Comparison of ENCODE assay signal across 8 mouse cellular contexts in genomic region chr5:88519232-88519631, GRCm38 (mm10). TPM values are rescaled to one million over a fixed set of nuclear protein-coding genes. Genes with fewer than 3 reads are reported as not detected.
DNase-seq lines count a peak whose midpoint lies in the region; ATAC-seq and TF ChIP-seq lines count a peak whose summit lies in the region.

No protein-coding gene starts in this region.

- H3K4me2 ChIP-seq in neural tube, embryonic 11.5 days (ENCODE audit: low read depth): no peak overlapping the region
- no peak overlapping the region for H3K4me2 ChIP-seq in forebrain, postnatal 0 days (ENCODE audit: low read depth)

- H3K27ac ChIP-seq in heart, embryonic 10.5 days: no peak overlapping the region
- H3K27ac ChIP-seq in neural tube, embryonic 11.5 days (ENCODE audit: low read depth, low read length): no peak overlapping the region
- no peak overlapping the region for H3K27ac ChIP-seq in forebrain, postnatal 0 days (ENCODE audit: low read depth, low read length)

- H3K9me3 ChIP-seq in heart, embryonic 10.5 days: no peaks in the 10 kb centered on the region
- H3K9me3 ChIP-seq in neural tube, embryonic 11.5 days (ENCODE audit: control insufficient read depth, low read length): no peaks in the 10 kb centered on the region
- no peaks in the 10 kb centered on the region for H3K9me3 ChIP-seq in forebrain, postnatal 0 days (ENCODE audit: low read length)

- peak; percentile 81 for TF ChIP-seq CTCF in forebrain, postnatal 0 days (IDR thresholded peaks at IDR 0.05; ENCODE audit: low read depth)

- no peak; the same call in 1 of the 2 replicates for ATAC-seq in neural tube, embryonic 11.5 days (ENCODE audit: insufficient read depth, low FRiP score, low TSS enrichment)
- ATAC-seq in activated CD4-positive, CD25-positive, alpha-beta regulatory T cell, adult 4 months: peak; percentile 71
- peak; percentile 81 for ATAC-seq in forebrain, postnatal 0 days
- ATAC-seq in monocyte, adult 5-6 weeks (replicated peaks; ENCODE audit: insufficient number of reproducible peaks, low FRiP score, low TSS enrichment, poor library complexity, severe bottlenecking): 0 out of 2 replicates have a peak, but pooled peaks have one; percentile 47

- H3K27me3 ChIP-seq in heart, embryonic 10.5 days (ENCODE audit: insufficient read depth, poor library complexity, severe bottlenecking): no peaks in the 10 kb centered on the region
- H3K27me3 ChIP-seq in neural tube, embryonic 11.5 days (ENCODE audit: control insufficient read depth, insufficient read depth, low read length): no peaks in the 10 kb centered on the region
- H3K27me3 ChIP-seq in forebrain, postnatal 0 days (ENCODE audit: insufficient read depth, low read length): no peaks in the 10 kb centered on the region

- no peaks in the 10 kb centered on the region for H3K4me1 ChIP-seq in heart, embryonic 10.5 days
- H3K4me1 ChIP-seq in neural tube, embryonic 11.5 days (ENCODE audit: control insufficient read depth, insufficient read depth, low read length): no peaks in the 10 kb centered on the region
- no peaks in the 10 kb centered on the region for H3K4me1 ChIP-seq in forebrain, postnatal 0 days (ENCODE audit: insufficient read depth)

- H3K36me3 ChIP-seq in heart, embryonic 10.5 days: no peaks in the 10 kb centered on the region
- no peaks in the 10 kb centered on the region for H3K36me3 ChIP-seq in neural tube, embryonic 11.5 days (ENCODE audit: control insufficient read depth, insufficient read depth, low read length)
- H3K36me3 ChIP-seq in forebrain, postnatal 0 days (ENCODE audit: insufficient read depth): no peaks in the 10 kb centered on the region

- 16% methylated on average over 2 of the region's 2 CpGs for WGBS in heart, embryonic 10.5 days
- 9% methylated on average over 2 of the region's 2 CpGs for WGBS in neural tube, embryonic 11.5 days
- WGBS in forebrain, postnatal 0 days: 2% methylated on average over 2 of the region's 2 CpGs

- no peak overlapping the region for H3K9ac ChIP-seq in neural tube, embryonic 11.5 days (ENCODE audit: low read length)
- no peak overlapping the region for H3K9ac ChIP-seq in forebrain, postnatal 0 days

- DNase-seq in heart, adult 18-20 months: peak; percentile 17 to 55
- no peak for DNase-seq in heart, embryonic 10.5 days (ENCODE audit: low spot score)
- DNase-seq in neural tube, embryonic 11.5 days (ENCODE audit: low spot score): peak; percentile 14
- DNase-seq in neural tube, embryonic 10.5 days (ENCODE audit: extremely low spot score, low spot score): no peak
- DNase-seq in forebrain, postnatal 0 days: peak; percentile 70
- DNase-seq in layer of hippocampus, adult 9-10 months (ENCODE audit: low spot score): no peak

- no peak overlapping the region for H3K4me3 ChIP-seq in heart, embryonic 10.5 days
- no peak overlapping the region for H3K4me3 ChIP-seq in neural tube, embryonic 11.5 days (ENCODE audit: low read depth, low read length)
- no peak overlapping the region for H3K4me3 ChIP-seq in forebrain, postnatal 0 days (ENCODE audit: low read depth, low read length)

RNA-seq across cellular contexts. Expression of gene Jchain, which starts 8.5 kb away (rescaled TPM):
- total RNA-seq in heart, adult 18-20 months (2021): 10 to 100 TPM in 1 of 2 experiments, 1 to 10 TPM in 1; 2.1 to 13.5 TPM
- 0.16 TPM in 1 of 2 replicates, not detected in the other for polyA plus RNA-seq in heart, embryonic 10.5 days (2016; fragmentation: Nextera tagmentation; extraction: Ambion mirVana)
- 0.21 and 0.34 TPM in 2 replicates for polyA plus RNA-seq in neural tube, embryonic 11.5 days (2014; fragmentation: Nextera tagmentation; extraction: Ambion mirVana)
- 10 to 100 TPM in 1 of 2 experiments, under 1 TPM in 1; 0.24 to 55.3 TPM for polyA plus RNA-seq in activated CD4-positive, CD25-positive, alpha-beta regulatory T cell, adult 4 months (2017; shearing (Covaris generic))
- total RNA-seq in forebrain, postnatal 0 days (2014; rRNA removed): 0.14 and 0.23 TPM in 2 replicates
- polyA plus RNA-seq in forebrain, postnatal 0 days (2015; fragmentation: Nextera tagmentation; extraction: Ambion mirVana): 0.28 and 0.33 TPM in 2 replicates
- total RNA-seq in monocyte, adult 5-6 weeks (2017): 227 to 282 TPM (median 255 TPM) in 3 replicates

RNA-seq across cellular contexts. Expression of gene Enam, which starts 31.5 kb away (rescaled TPM):
- total RNA-seq in heart, adult 18-20 months (2021): not detected
- not detected in 2 replicates for polyA plus RNA-seq in heart, embryonic 10.5 days (2016; fragmentation: Nextera tagmentation; extraction: Ambion mirVana)
- polyA plus RNA-seq in neural tube, embryonic 11.5 days (2014; fragmentation: Nextera tagmentation; extraction: Ambion mirVana): not detected in 2 replicates
- polyA plus RNA-seq in activated CD4-positive, CD25-positive, alpha-beta regulatory T cell, adult 4 months (2017; shearing (Covaris generic)): under 1 TPM in 1 of 2 experiments, not detected in 1; 0.14 TPM
- total RNA-seq in forebrain, postnatal 0 days (2014; rRNA removed): not detected in 2 replicates
- polyA plus RNA-seq in forebrain, postnatal 0 days (2015; fragmentation: Nextera tagmentation; extraction: Ambion mirVana): not detected in 2 replicates
- total RNA-seq in monocyte, adult 5-6 weeks (2017): not detected in 3 replicates

RNA-seq across cellular contexts. Expression of gene Utp3, which starts 35.0 kb away (rescaled TPM):
- 10 to 100 TPM; 20.1 to 21.6 TPM for total RNA-seq in heart, adult 18-20 months (2021)
- 54.0 and 70.3 TPM in 2 replicates for polyA plus RNA-seq in heart, embryonic 10.5 days (2016; fragmentation: Nextera tagmentation; extraction: Ambion mirVana)
- 69.9 and 71.0 TPM in 2 replicates for polyA plus RNA-seq in neural tube, embryonic 11.5 days (2014; fragmentation: Nextera tagmentation; extraction: Ambion mirVana)
- polyA plus RNA-seq in activated CD4-positive, CD25-positive, alpha-beta regulatory T cell, adult 4 months (2017; shearing (Covaris generic)): 100 to 1,000 TPM in 1 of 2 experiments, 10 to 100 TPM in 1; 86.2 to 103 TPM
- total RNA-seq in forebrain, postnatal 0 days (2014; rRNA removed): 25.9 and 29.6 TPM in 2 replicates
- 44.6 and 53.9 TPM in 2 replicates for polyA plus RNA-seq in forebrain, postnatal 0 days (2015; fragmentation: Nextera tagmentation; extraction: Ambion mirVana)
- 68.4 to 86.2 TPM (median 73.0 TPM) in 3 replicates for total RNA-seq in monocyte, adult 5-6 weeks (2017)

RNA-seq across cellular contexts. Expression of gene Rufy3, which starts 45.6 kb away (rescaled TPM):
- total RNA-seq in heart, adult 18-20 months (2021): 10 to 100 TPM; 13.8 to 15.0 TPM
- polyA plus RNA-seq in heart, embryonic 10.5 days (2016; fragmentation: Nextera tagmentation; extraction: Ambion mirVana): 11.5 and 14.3 TPM in 2 replicates
- polyA plus RNA-seq in neural tube, embryonic 11.5 days (2014; fragmentation: Nextera tagmentation; extraction: Ambion mirVana): 130 and 134 TPM in 2 replicates
- polyA plus RNA-seq in activated CD4-positive, CD25-positive, alpha-beta regulatory T cell, adult 4 months (2017; shearing (Covaris generic)): 1 to 10 TPM; 2.6 to 2.9 TPM
- 291 and 319 TPM in 2 replicates for total RNA-seq in forebrain, postnatal 0 days (2014; rRNA removed)
- 133 and 214 TPM in 2 replicates for polyA plus RNA-seq in forebrain, postnatal 0 days (2015; fragmentation: Nextera tagmentation; extraction: Ambion mirVana)
- total RNA-seq in monocyte, adult 5-6 weeks (2017): 27.2 to 35.3 TPM (median 32.9 TPM) in 3 replicates

Comparison
In these comparisons a context has a peak if more than half of its experiments do, and no peak if none do; other contexts are left out.
1. DNase-seq: peak in heart, adult 18-20 months (2 of 2), neural tube, embryonic 11.5 days (single experiment) and forebrain, postnatal 0 days (single experiment); none in heart, embryonic 10.5 days (single experiment), neural tube, embryonic 10.5 days (single experiment) and layer of hippocampus, adult 9-10 months (single experiment).